Mouse (Mus musculus): ENCODE data around the gene Slc7a15.

Slc7a15 gene

GRCm38 (mm10) chr12:8485247-8485646 lies 113.6 kb downstream of the Slc7a15 start:
- no peak for DNase-seq (ENCODE audit: low spot score in 2 of 2)

DNA sequence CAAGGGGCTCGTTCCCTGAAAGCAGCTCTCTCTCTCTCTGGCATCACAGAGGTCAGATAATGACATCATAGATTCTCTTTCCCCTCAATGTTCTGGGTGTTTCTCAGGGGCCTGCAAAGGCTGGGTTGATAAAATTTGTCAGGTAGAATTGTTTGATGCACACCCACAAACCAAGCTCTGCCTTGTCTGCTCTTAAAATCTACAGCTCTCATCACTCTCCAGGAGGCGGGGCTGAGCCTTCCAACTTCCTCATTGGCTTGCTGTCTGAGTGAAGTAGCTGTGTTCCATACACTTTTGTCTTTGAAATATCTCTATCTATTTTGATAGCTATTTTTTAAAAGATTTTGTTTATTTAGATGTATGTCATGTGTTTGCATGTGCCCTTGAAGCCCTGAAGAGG lies 116.7 kb downstream of the Slc7a15 start:
- no peak for DNase-seq (ENCODE audit: low spot score in 2 of 2)

Data from urinary bladder, postnatal 36 days (tissue).